Mouse (Mus musculus) mouse trophoblast stem cell (cell line): Measurements from ENCODE around the gene Cep85l.

Experiments used
- in situ Hi-C, 2 experiments: fragments of 300-500 bp; cut with MseI, MboI; formaldehyde crosslinking; loops; 2 replicates in 1 of 2; 3 replicates in 1 of 2; pipeline ENCODE4 v1.15.1; 2025

The Cep85l gene

GRCm38 (mm10) chr10:53394923-53395629, 15.3 kb upstream of the Cep85l start:
- in situ Hi-C loops, result no loop called here

- in situ Hi-C loops, result no loop called here
Observed at GRCm38 (mm10) chr10:53388227-53388920, 8.6 kb upstream of the Cep85l start.

- in situ Hi-C loops, result no loop called here
Observed at GRCm38 (mm10) chr10:53385438-53385837, 5.7 kb upstream of the Cep85l start.

- in situ Hi-C loops, result no loop called here
Observed at GRCm38 (mm10) chr10:53384896-53385295, 5.1 kb upstream of the Cep85l start.

GRCm38 (mm10) chr10:53382696-53383365, 3.1 kb upstream of the Cep85l start:
- in situ Hi-C loops, result no loop called here

- in situ Hi-C loops, result no loop called here
Observed at GRCm38 (mm10) chr10:53378981-53379708, 602 bp downstream of the Cep85l start.

- in situ Hi-C loops, result no loop called here
Observed at GRCm38 (mm10) chr10:53378296-53378695, 1.5 kb downstream of the Cep85l start.

- in situ Hi-C loops, result no loop called here
Observed at GRCm38 (mm10) chr10:53377096-53377495, 2.7 kb downstream of the Cep85l start.

- in situ Hi-C loops, result no loop called here
Observed at GRCm38 (mm10) chr10:53373885-53374578, 5.7 kb downstream of the Cep85l start.

- in situ Hi-C loops, result no loop called here
Observed at GRCm38 (mm10) chr10:53367265-53367664, 12.5 kb downstream of the Cep85l start.

GRCm38 (mm10) chr10:53364311-53364710, 15.4 kb downstream of the Cep85l start:
- in situ Hi-C loops, result no loop called here

- in situ Hi-C loops, result loop anchor here in 1 of 2 experiments (10.0 kb wide), 1 partner anchor 146 kb away; no protein-coding TSS in a partner anchor
Observed at GRCm38 (mm10) chr10:53359016-53359415, 20.7 kb downstream of the Cep85l start.

- in situ Hi-C loops, result loop anchor here in 1 of 2 experiments (10.0 kb wide), 1 partner anchor 151 kb away; no protein-coding TSS in a partner anchor
Observed at GRCm38 (mm10) chr10:53353665-53354064, 26.1 kb downstream of the Cep85l start.

GRCm38 (mm10) chr10:53349254-53349653, 30.5 kb downstream of the Cep85l start:
- in situ Hi-C loops, result loop anchor here (5.0 to 10.0 kb wide), 3 partner anchors 178 to 234 kb away; no protein-coding TSS in a partner anchor

- in situ Hi-C loops, result loop anchor here (5.0 to 10.0 kb wide), 3 partner anchors 179 to 233 kb away; no protein-coding TSS in a partner anchor
Observed at GRCm38 (mm10) chr10:53347787-53348755, 31.7 kb downstream of the Cep85l start.

GRCm38 (mm10) chr10:53346916-53347315, 32.8 kb downstream of the Cep85l start:
- in situ Hi-C loops, result loop anchor here (5.0 to 10.0 kb wide), 3 partner anchors 180 to 232 kb away; no protein-coding TSS in a partner anchor

GRCm38 (mm10) chr10:53346506-53346905, 33.2 kb downstream of the Cep85l start:
- in situ Hi-C loops, result loop anchor here (5.0 to 10.0 kb wide), 3 partner anchors 181 to 232 kb away; no protein-coding TSS in a partner anchor

- in situ Hi-C loops, result loop anchor here (5.0 to 10.0 kb wide), 3 partner anchors 182 to 231 kb away; no protein-coding TSS in a partner anchor
Observed at GRCm38 (mm10) chr10:53345508-53345907, 34.2 kb downstream of the Cep85l start.

GRCm38 (mm10) chr10:53343865-53344264, 35.9 kb downstream of the Cep85l start:
- in situ Hi-C loops, result loop anchor here in 1 of 2 experiments (10.0 kb wide), 1 partner anchor 229 kb away; no protein-coding TSS in a partner anchor
